Mouse (Mus musculus): Measurements from ENCODE around the gene Slc22a3.

The Slc22a3 gene

DNA sequence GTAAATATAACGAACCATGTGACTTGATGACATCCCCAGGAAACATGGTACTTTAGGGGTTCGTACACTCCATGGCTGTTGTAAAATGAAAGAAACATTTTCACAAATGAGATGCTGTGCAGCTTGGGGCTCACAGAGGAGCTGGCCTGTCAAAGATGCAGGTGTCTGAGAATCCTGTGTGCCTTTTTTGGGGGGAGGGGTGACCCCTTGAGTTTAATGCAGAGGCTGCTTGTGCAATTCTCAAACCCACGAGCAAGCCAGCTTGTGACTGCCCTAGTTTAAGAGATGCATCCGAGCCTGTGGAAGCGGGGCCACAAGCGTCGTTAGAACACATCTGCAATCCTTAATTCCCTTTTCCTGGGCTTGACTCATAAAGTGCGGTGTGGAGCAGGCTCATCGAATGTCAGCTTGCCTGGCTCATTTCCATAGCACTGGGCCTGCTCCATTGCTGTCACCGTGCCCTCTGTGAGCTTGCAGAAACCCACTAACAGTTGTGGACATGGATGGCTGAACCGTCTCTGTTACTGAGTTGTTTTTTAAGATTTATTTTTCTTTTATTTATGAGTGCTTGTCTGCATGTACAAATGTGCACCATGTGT, 98.1 kb downstream of the Slc22a3 start:
- DNase-seq (ENCODE audit: low spot score in 2 of 2) = no peak

DNA sequence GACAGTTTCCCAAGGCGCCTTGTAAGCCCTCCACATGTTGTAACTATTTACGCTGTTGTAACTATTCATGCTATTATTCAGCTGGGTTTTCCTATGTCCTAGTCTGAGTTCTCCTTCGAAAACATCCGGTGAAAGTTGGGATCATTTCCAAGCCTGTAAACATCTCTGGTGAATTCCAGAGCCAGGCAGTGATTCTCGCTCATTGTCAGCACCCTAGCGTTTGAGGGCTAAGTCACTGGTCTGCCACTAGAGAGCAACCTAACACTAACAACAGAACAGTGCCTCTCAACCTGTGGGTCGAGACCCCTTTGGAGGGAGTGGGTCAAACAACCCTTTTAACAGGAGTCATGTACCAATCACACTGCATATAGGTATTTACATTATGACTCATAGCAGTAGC, 104.1 kb downstream of the Slc22a3 start:
- no peak for DNase-seq (ENCODE audit: low spot score in 2 of 2)

DNA sequence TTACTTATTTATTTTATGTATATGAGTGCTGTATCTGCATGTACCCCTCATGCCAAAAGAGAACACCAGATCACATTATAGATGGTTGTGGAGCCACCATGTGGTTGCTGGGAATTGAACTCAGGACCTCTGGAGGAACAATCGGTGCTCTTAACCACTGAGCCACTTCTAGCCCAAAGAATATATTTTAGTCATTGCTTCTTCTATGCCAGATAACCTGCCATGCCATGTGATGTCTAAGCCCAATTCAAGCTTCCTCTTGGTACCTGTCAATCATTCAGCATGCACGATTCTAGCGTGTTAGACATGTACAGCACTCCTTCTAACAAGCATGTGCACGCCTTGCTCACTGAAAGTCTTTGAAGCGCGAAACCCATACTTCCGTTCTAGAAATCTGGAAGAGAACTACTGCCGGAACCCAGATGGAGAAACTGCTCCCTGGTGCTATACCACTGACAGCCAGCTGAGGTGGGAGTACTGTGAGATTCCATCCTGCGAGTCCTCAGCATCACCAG, 111.3 kb downstream of the Slc22a3 start:
- no peak for DNase-seq (ENCODE audit: low spot score in 2 of 2)

- no peak for DNase-seq (ENCODE audit: low spot score in 2 of 2)
Measured at GRCm38 (mm10) chr17:12388239-12388638, 119.3 kb downstream of the Slc22a3 start.

GRCm38 (mm10) chr17:12387781-12388180, 119.7 kb downstream of the Slc22a3 start:
- DNase-seq (ENCODE audit: low spot score in 2 of 2) = no peak

DNA sequence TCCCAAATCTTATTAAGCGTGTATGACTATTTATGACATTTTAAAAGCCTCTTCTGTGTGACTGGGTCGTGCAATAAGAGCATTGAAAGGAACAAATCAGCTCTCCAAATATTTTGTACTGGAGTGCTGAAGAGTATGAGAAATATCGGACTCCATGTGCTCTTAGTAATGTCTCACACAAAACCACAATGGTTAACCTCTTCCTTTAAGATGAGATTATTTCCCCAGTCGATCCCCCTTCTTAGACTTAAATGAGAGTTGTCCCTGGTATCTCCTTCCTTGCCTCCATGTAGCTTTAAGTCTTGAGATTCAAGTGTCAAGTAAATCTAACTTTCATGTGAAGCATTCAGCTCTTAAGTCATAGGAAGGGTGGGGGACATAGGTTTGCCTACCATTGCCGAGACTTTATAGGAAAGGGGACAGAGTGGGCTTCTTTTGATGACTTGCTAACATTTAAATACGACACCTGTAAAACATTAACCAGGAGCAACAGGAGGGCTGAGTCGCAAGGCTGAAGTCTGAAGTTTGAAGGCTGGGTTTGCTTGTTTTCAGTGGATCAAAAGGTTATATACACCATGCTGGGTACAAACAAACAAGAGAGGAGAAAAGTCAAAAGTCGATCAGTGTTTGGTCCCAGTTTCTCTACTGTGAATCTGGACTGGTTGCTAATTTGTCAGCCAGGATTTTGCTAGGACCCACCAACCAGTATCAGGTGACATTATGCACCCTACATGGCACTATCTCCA, 122.3 kb downstream of the Slc22a3 start:
- DNase-seq (ENCODE audit: low spot score in 2 of 2) = no peak

DNA sequence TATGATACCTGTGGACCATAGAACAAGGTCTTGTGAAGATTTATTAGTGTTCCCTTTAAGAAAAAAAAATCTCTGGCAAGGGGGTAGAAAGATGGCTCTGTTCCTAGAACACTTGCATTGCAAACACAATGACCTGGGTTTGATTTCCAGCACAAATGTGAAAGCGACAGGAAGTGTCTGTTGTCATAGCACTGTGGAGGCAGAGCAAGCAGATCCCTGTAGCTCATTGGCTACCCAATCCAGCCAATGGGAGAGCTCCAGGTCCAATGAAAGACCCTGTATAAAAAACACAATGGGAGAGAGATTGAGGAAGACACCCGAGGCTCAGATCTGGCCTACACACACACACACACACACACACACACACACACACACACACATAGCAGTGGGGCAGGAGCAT, 125.0 kb downstream of the Slc22a3 start:
- DNase-seq (ENCODE audit: low spot score in 2 of 2) = no peak

DNA sequence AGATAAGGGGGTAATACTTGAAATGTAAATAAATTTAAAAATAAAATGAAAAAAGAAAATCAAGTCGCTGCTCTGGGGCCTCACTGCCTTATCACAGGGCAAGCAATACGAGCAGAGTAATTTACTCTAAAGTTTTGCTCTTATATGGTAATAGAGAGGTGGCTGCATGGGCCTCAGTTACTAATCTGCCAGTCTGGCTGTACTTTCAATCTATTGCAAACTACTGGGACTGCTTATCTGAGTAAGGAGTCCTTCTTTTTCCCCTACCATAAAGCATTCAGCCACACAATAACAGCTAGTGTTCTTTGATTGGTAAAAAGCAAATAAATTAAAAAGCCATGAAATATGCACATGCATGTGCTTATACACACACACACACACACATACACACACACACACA, 125.9 kb downstream of the Slc22a3 start:
- DNase-seq (ENCODE audit: low spot score in 2 of 2) = no peak

- DNase-seq (ENCODE audit: low spot score in 2 of 2) = no peak
Measured at GRCm38 (mm10) chr17:12380287-12380686, 127.2 kb downstream of the Slc22a3 start.

DNA sequence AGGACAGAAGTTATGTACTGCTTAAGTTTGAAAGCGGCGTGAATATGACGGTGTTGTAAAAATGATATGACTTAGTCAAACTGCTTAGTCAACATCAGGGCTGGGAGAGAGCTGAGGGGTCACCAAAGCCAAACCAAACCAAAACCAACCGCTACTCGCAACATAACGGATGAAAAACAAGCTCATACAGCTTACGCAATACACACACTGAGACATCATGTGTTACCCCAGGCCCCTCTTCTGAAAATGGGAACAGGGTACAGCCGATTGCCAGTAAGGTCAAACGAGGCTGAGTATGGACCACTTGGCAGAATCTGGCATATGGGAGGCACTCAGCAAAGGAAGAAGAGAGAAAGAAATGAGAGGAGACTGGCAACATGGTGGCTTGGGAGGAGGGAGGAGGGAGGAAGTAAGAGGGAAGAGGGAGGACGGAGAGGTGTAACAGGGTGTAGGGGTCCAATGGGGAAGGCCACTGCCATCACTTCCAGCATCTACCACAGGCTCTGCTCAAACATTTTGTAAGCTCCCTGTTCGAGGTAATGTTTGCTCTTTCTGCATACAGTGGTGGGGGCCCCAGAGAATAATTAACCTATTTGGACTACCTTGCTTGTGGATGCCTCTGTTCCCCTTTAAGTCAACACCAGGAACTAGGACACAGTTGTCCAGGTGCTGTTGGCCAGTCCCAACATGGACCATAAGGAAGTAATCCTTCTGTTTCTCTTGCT, 129.4 kb downstream of the Slc22a3 start, which contains the start of gene Plg:
Gene Plg (plus strand): TSS at position 628 of the 725 bp plus-strand sequence.
- no peak for DNase-seq (ENCODE audit: low spot score in 2 of 2)

DNA sequence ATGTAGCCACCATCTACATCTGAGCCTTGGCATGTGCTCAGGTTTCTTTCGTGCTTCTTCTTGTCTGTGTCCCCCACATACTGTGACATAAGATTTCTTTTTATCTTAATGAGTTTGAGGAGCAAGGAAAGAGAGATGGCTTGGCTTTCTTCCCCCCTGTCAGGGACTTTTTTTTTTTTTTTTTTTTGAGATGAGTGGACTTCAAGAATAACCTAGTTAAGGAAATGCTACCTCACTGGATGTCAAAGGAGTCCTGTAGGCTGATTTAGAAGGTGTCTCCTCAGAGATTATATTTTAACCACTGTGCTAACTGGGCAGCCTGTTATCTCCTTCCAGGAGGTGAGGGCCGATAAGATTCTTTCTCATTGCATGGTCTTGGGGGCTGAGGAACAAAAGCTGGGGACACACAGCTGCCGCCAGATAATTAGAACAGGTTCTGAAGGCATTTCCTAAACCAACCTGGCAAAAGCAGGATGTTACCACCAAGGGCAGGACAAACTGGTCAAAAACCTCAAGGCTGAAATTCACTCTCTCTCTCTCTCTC, 133.8 kb downstream of the Slc22a3 start:
- DNase-seq (ENCODE audit: low spot score in 2 of 2) = no peak

DNA sequence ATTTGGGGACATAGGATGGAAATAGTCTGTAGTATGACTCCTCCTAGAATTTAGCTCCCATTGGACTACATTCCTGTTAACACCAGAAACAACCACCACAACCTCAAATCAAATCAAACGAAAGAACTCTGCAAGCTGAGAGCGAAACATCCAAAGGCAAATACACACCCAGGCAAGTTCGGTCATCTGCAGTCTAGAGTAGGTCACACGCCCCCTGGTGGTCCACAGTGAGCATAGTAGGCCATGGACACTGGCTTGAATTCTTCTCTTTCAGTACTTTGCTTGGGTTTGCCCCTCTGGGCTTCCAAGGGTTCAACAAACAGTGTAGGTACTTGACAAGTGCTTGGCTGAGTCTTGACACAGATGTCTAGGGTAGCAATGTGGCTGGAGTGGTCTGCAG, 135.5 kb downstream of the Slc22a3 start:
- DNase-seq (ENCODE audit: low spot score in 2 of 2) = peak; percentile 64 to 87

DNA sequence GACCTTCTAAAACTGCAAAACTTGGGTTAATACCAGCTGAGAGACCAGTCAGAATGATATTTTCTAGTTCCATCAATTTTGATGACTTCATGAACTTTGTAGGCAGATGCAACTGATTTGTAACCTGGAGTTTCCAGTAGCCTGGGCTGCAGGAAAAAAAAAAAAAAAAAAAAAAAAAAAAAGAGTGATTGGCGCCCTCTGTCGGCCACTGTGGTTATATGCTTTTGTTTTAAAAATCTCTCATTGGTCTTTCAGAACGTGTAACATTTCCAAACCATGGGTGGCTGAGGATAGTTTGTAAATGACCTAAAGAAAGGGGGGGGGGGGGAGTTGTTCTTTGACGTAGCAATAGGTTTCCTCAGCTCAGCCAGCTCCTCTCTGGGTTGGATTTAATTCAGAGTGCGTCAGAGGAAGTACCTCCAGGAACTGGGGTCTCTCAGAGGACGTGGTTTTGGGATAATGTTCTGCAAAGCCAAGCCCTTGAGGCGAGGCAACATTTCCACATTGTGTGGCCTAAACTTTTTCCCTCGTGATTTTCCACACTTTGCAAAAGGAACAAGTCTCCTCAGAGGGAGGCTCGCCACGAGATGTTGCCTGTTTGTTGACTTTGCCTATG, 136.1 kb downstream of the Slc22a3 start:
- peak; percentile 19 to 62 for DNase-seq (ENCODE audit: low spot score in 2 of 2)

GRCm38 (mm10) chr17:12370289-12370688, 137.2 kb downstream of the Slc22a3 start:
- DNase-seq (ENCODE audit: low spot score in 2 of 2) = no peak

DNA sequence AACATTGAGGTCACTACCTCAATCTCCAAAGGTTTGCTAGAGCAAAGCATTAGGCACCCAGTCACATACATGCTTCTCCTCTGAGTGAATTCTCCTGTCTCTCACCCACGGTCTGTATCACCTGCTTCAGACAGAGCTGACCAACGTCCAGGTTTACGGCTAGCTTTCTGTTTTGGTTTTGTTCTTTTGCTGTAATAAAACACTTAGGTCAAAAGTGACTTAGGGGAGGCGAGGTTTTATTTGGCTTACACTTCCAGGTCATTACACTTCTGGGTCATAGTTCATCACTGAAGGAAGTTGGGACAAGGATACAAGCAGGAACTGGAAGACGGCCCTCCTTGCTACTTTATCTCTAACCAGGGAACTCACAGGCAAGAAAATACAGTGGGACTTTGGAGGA, 138.1 kb downstream of the Slc22a3 start:
- DNase-seq (ENCODE audit: low spot score in 2 of 2) = no peak
